Mouse (Mus musculus) embryonic fibroblast, embryonic 13.5 days (primary cell): ENCODE measurements around the gene Slc35g2. TPM values are rescaled to one million over a fixed set of nuclear protein-coding genes. Genes with fewer than 3 reads are reported as not detected.

Experiments used
- H3K27ac ChIP-seq: 2 replicates; pipeline ENCODE4 v1.5.1; 2012; ENCODE audit warnings: low read length, control low read depth, inconsistent platforms; ENCODE audit not compliant: insufficient read depth
- H3K4me1 ChIP-seq: 2 replicates; pipeline ENCODE4 v1.6.1; 2011; ENCODE audit warnings: low read length; ENCODE audit not compliant: control insufficient read depth, insufficient read depth
- H3K4me3 ChIP-seq: 2 replicates; pipeline ENCODE4 v1.5.1; 2011; ENCODE audit warnings: mild to moderate bottlenecking, control low read depth, low read length; ENCODE audit not compliant: insufficient read depth
- CTCF ChIP-seq: IDR thresholded peaks from 2 replicates; pipeline ENCODE4 v1.5.1; 2011; ENCODE audit warnings: mild to moderate bottlenecking, control low read depth, low read length, moderate library complexity, borderline replicate concordance; ENCODE audit not compliant: insufficient read depth
- POLR2A ChIP-seq: IDR thresholded peaks from 2 replicates; pipeline ENCODE4 v1.6.1; 2011; ENCODE audit warnings: low read depth, mild to moderate bottlenecking, control low read depth, low read length, moderate library complexity
- polyA plus RNA-seq: library from polyadenylated mRNA; stranded (reverse); fragments of >200 nt; gene quantifications from 2 replicates; pipeline ENCODE4 v1.2.4, GENCODE M21; 2011; ENCODE audit warnings: low read depth; ENCODE audit not compliant: missing spikeins, insufficient read length

Slc35g2 gene
- polyA plus RNA-seq, 1 experiment, result 2.8 TPM

GRCm38 (mm10) chr9:100534686-100535085 lies 36.2 kb downstream of the Slc35g2 start:
- H3K4me1 ChIP-seq, result peaks cover 5% of the 10 kb centered on the region; the same call in 1 of the 2 replicates
- no peak overlapping the region for H3K27ac ChIP-seq
- TF ChIP-seq CTCF (no peak), POLR2A (no peak)
- H3K4me3 ChIP-seq, result no peak overlapping the region

GRCm38 (mm10) chr9:100532847-100533505 lies 37.9 kb downstream of the Slc35g2 start:
- Histone ChIP-seq H3K27ac (no peak overlapping the region), H3K4me3 (no peak overlapping the region), H3K4me1 (peaks cover 5% of the 10 kb centered on the region; the same call in 1 of the 2 replicates)
- TF ChIP-seq POLR2A, result no peak
- TF ChIP-seq CTCF, result no peak

GRCm38 (mm10) chr9:100531296-100531695 lies 39.6 kb downstream of the Slc35g2 start:
- Histone ChIP-seq H3K4me3 (no peak overlapping the region), H3K27ac (no peak overlapping the region), H3K4me1 (peaks cover 5% of the 10 kb centered on the region; the same call in 1 of the 2 replicates)
- TF ChIP-seq CTCF (no peak), POLR2A (no peak)

GRCm38 (mm10) chr9:100525225-100525624 lies 45.7 kb downstream of the Slc35g2 start:
- H3K4me1 ChIP-seq, result 0 out of 2 replicates have a peak, but pooled peaks cover 6% of the 10 kb centered on the region
- TF ChIP-seq CTCF (no peak), POLR2A (no peak)
- H3K27ac ChIP-seq, result no peak overlapping the region
- H3K4me3 ChIP-seq, result no peak overlapping the region

- Histone ChIP-seq H3K27ac (no peak overlapping the region), H3K4me1 (0 out of 2 replicates have a peak, but pooled peaks cover 3% of the 10 kb centered on the region), H3K4me3 (no peak overlapping the region)
- TF ChIP-seq POLR2A, result no peak
- no peak for TF ChIP-seq CTCF
Observed at GRCm38 (mm10) chr9:100522029-100522428, 48.9 kb downstream of the Slc35g2 start.

- H3K4me1 ChIP-seq, result no peaks in the 10 kb centered on the region
- H3K27ac ChIP-seq, result no peak overlapping the region
- H3K4me3 ChIP-seq, result no peak overlapping the region
- TF ChIP-seq POLR2A (no peak), CTCF (no peak)
Observed at GRCm38 (mm10) chr9:100520586-100520985, 50.3 kb downstream of the Slc35g2 start.

GRCm38 (mm10) chr9:100520012-100520411 lies 50.9 kb downstream of the Slc35g2 start:
- TF ChIP-seq CTCF, result no peak
- no peak for TF ChIP-seq POLR2A
- H3K4me1 ChIP-seq, result no peaks in the 10 kb centered on the region
- H3K27ac ChIP-seq, result no peak overlapping the region
- H3K4me3 ChIP-seq, result no peak overlapping the region

GRCm38 (mm10) chr9:100507581-100507980 lies 63.3 kb downstream of the Slc35g2 start:
- Histone ChIP-seq H3K27ac (no peak overlapping the region), H3K4me3 (no peak overlapping the region), H3K4me1 (no peaks in the 10 kb centered on the region; the same call in 1 of the 2 replicates)
- TF ChIP-seq CTCF, result no peak
- no peak for TF ChIP-seq POLR2A

- TF ChIP-seq CTCF, result no peak
- no peak for TF ChIP-seq POLR2A
- Histone ChIP-seq H3K4me3 (no peak overlapping the region), H3K27ac (peak overlapping the region; percentile 24; the same call in 1 of the 2 replicates), H3K4me1 (no peaks in the 10 kb centered on the region; the same call in 1 of the 2 replicates)
Observed at GRCm38 (mm10) chr9:100506652-100507051, 64.2 kb downstream of the Slc35g2 start.

- TF ChIP-seq POLR2A (no peak), CTCF (no peak)
- H3K4me1 ChIP-seq, result no peaks in the 10 kb centered on the region
- H3K27ac ChIP-seq, result no peak overlapping the region
- H3K4me3 ChIP-seq, result no peak overlapping the region
Observed at GRCm38 (mm10) chr9:100505498-100505897, 65.4 kb downstream of the Slc35g2 start.

Other genes with a start within 250 kb of the Slc35g2 start
- 1.5 and 1.9 TPM in 2 replicates for gene Il20rb, start 84.3 kb downstream of the Slc35g2 start, polyA plus RNA-seq
- gene Nck1, start 25.0 kb downstream of the Slc35g2 start, polyA plus RNA-seq, result 52.0 and 54.0 TPM in 2 replicates
- 31.4 and 40.2 TPM in 2 replicates for gene Stag1, start 26.7 kb upstream of the Slc35g2 start, polyA plus RNA-seq